Mouse (Mus musculus): ENCODE measurements around the gene Grn.
"Not testable (repeated sequence)": the region's sequence is repeated elsewhere in the genome, so short reads cannot be mapped to it uniquely, and the experiment has no call there.

Grn gene

DNA sequence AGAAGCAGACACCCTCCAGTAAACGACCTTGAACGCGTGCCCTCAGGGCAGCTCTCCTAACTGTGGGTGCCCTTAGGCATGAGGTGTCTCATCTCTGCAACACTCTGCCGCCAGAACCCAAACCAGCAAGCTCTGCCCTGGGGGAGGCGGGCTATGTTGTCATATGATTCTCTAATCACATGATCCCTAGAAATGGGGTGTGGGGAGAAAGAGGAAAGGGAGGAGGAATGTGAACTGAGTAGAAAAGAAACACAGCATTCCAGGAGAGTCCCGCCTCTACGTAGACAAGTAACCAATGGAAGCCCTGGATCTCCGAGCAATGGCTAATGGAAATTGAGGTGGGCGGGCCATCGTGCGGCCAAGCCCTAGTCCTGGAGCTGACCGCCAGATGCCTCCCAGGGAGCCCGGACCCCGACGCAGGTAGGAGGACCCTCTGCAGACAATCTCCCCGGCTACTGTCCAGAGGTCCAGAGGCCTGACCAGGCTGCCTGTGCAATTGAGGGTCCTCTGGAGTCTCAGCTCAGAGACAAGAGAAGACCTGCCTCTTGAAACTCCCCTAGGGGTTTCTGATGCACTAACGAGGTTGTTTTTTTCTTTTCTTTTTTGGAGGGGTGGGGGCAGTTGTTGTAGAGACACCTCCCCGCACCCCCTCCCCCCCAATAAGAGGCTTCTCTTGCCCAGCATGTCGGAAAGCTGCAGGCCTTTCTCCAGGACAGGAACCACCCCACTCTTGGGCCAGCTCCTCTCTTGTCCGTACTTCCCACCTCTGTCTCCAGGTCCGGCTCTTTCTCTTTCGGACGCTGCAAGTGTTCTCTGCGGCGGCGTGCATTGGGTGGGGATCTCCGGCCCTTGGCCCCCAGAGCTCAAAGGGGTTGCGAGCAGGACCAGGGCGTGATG, at the start of gene Grn:
Gene Grn (plus strand): TSS at position 195 of the 897 bp plus-strand sequence.
- DNase-seq (ENCODE audit: low spot score in 2 of 2), result peak; percentile 79 to 86

DNA sequence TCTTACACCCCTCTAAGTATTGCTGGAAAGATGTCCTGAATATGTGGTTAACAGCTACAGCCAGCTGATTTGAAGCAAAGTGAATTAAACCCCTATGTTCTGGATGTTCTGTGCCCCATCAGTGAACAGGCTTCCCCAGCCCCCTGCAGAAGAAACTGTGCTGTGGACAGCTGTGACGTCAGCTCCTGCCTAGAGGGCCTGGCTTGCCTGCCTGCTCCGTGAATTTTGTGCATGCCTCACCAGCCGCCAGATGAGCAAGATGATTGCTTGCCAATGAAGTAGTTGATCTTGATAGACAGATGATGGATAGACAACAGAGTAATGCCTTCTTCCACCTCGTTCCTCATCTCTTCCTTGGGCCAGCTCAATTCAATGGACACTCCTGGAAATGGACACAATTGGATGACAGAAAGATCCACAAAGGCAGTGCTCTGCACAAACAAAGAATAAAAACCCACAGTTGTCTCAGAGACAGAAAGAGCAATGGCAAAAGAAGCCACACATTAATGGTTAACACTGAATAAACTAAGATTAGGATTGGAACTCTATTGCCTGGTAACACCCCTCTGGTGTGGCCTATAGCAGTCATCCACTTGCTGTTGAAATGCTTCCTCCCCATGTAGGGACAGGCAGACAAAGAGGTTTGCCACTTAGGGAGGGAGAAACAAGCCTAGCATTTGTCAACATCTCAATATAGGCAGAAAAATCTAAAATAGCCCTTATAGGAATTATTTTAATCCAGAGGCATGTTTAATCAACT, 48.6 kb upstream of the Grn start:
- DNase-seq (ENCODE audit: low spot score in 2 of 2), result no peak

DNA sequence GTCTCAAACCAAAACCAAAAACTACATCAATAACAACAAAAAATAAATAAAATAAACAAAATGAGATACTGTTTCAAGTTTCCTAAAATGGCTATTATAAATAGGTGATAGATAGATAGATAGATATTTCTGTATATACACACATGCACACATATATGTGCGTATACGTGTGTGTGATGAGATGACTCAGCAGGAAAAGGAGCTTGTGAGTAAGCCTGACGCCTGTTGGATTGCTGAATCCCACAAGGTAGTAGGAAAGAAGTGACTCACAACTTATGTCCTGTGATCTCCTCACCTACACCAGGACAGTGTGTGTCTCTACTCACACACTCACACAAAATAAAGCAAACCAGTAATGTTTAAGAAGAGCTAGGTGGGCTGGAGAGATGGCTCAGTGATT, 47.3 kb upstream of the Grn start:
- no peak for DNase-seq (ENCODE audit: low spot score in 2 of 2)

DNA sequence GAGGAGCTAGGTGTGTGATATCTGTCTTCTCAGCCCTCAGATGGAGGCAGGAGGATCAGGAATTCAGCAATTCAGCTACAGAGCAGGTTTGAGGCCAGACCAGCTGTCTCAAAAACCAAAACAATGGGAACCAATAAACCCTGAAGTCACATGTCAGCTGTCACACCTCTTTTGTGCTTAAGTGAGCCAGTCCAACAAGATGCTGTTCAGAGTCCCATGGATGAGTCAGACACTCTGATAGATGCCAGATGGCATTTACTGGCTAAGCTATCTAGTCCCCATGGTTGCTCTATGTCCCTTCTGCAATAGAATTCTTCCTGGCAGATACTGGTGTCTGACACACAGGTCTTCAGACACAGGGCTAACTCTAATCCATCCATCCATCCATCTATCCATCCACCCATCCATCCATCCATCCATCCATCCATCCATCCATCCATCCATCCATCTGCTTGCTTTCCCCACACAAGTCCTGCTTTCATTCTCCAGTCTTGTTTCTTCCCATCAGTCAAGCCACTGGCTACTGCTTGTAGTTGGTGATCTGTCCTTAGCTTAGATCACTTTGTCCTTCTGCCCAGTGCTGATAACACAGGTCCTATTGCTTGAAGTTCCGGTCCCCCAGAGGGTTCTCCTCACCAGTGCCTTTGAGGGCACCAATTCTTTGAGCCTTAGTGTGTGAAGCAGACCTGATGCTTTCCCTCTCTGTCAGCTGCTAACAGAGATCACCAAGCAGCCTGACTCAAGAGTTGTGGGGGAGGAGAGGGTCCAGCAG, 46.6 kb upstream of the Grn start:
- DNase-seq (ENCODE audit: low spot score in 2 of 2), result no peak

DNA sequence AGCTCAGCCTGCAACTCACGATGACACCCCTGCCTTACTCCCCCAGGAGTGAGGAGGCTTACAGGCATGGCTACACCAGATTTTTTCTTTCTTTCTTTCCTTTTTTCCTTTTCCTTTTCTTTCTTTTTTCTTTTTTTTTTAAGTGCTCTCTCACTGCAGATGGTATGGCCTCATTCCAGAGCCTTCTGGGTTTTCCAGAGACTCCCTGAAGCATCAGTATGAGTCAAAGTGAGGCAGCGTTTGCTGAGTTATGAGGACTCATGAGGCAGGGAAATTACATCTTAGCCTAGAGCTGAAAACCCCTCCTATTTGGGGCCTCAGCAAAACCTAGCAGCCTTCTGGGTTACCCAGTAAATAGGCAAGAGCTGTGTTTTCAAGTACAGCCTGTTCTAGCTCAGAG, 45.7 kb upstream of the Grn start:
- DNase-seq (ENCODE audit: low spot score in 2 of 2), result no peak

DNA sequence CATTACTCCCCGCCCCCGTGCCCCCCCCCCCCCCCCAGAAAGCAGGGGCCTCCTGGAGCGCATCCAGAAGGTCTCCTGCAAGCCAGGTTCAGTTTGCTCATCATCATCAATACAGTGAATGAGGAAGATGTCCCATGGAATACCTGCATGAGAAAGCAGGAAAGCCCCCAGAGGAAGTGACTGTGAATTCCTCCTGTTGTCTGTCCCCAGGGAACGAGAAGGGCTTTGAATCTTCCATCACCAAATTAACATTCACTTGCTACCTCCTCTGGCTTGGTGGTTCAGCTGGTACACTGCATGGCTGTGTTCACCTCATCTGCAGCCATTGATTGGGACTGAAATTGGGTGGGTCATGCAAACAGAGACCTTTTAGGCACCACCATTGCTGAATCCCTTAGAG, 45.0 kb upstream of the Grn start:
- no peak for DNase-seq (ENCODE audit: low spot score in 2 of 2)

DNA sequence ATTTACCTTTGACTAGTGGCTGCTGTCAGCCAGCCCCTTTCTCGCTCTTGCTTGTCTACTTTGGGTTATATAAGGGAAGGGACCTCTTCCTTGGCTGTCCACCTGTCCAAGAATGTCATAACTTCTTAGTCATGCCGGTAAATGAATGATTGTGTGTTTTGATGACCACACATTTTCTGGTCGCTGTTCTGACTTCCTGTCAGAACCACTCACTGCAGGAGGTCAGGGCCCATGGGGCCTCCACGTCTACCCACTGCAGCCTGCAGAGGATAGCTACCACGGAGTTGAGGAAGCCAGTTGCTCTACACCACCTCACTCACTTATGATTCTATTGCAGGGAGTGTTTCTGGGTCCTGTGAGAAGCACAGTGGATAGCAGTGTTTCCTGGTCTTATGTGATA, 44.0 kb upstream of the Grn start:
- DNase-seq (ENCODE audit: low spot score in 2 of 2), result no peak

DNA sequence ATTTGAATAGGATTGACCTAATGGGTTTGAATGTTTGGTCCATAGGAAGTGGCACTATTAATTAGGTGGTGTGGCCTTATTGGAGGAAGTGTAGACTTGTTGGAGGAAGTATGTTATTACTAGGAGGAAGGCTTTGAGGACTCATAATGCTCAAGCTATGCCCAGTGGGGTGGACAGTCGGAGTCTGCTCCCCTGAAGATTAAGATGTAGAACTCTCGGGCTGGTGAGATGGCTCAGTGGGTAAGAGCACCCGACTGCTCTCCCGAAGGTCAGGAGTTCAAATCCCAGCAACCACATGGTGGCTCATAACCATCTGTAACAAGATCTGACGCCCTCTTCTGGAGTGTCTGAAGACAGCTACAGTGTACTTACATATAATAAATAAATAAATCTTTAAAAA, 40.7 kb upstream of the Grn start:
- DNase-seq (ENCODE audit: low spot score in 2 of 2), result not testable (repeated sequence)

DNA sequence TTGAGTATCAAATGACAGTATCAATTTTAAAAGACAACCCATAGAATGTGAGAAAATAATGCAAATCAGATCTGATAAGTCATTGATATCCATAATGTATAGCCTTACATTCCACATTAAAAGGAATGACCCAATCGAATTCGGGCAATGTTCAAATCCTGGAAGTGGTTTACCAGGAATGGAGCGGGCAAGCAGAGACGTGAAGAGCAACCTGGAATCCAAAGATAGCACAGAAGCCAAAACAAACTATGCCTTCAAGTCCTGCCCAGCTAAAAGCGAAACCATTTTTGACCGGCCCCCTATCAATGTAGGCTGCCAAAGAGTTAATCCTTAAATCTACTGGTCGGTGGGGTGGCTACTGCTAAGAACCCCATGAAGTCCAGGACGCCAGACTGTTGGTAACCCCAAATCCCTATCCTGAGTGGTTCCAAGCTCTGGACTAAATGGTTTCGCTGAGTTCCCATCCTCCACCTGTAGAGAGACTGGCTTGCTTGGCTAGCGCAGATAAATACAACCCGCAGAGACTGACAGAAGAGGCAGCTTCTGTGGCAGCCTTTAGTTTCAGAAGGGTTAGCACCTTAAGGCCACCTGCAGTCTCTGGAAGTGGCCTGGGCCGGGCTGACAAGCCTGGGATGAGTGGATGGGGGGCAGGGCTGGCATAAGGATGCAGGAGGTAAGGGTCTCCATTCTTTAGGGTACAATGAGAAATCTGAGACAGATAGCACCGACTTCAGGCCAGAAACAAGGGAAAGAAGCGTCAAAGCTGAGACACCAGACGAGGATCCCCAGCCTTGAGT, 37.5 kb upstream of the Grn start:
- DNase-seq (ENCODE audit: low spot score in 2 of 2), result no peak

DNA sequence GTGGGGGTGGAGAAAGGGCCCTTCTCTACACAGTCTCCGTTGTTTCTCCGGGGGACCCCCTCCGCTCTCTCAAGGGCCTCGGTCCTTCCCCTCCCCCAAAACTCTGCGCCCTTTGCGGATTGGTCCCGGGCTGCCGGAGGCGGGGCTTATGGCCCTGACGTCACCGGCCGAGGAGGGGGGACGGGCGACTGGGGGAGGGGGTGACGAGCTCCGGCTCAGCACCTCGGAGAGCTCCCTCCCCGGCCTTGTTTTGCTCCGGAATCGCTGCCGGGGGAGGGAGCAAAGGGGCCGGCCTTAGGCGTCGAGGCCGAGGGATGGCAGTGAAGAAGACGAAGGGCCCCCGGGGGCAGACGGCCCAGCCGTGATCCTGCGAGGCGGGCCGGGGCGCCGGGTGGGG, 36.9 kb upstream of the Grn start, which contains the start of gene Rundc3a:
Gene Rundc3a (plus strand): TSS at position 166 of the 397 bp plus-strand sequence.
- DNase-seq (ENCODE audit: low spot score in 2 of 2), result peak; percentile 53 to 63

DNA sequence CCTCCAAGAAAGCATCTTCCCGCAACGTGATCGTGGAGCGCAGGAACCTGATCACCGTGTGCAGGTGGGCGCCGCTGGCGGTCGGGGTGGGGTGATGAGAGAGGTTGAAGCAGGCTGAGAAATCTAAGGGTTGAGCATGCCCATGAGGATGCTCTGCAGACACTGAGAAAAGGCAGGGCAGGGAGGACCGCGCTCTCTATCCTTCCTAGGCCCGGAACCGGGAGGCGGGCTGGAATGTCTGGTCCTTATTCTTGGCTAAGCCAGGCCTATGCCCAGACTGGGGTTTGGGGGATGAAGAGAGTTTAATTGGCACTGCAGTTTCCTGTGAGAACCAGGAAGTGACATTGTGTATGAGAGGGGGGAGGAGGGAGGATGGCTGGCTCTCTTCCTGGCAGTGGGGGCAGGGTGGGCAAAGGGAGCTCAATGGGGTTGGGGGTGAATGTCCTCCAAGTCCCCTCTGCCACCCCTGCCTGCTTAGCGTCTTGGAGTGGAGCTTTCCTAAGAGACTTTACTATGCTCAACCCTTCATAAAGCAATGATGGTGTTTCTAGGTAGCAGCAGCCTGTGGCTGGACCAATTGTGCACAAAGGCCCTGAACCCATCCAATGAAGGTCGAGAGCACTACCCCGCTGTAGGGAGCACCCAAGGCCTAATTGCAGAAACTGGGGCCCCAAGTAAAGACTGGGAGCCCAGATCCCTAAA, 36.2 kb upstream of the Grn start:
- DNase-seq (ENCODE audit: low spot score in 2 of 2), result no peak

DNA sequence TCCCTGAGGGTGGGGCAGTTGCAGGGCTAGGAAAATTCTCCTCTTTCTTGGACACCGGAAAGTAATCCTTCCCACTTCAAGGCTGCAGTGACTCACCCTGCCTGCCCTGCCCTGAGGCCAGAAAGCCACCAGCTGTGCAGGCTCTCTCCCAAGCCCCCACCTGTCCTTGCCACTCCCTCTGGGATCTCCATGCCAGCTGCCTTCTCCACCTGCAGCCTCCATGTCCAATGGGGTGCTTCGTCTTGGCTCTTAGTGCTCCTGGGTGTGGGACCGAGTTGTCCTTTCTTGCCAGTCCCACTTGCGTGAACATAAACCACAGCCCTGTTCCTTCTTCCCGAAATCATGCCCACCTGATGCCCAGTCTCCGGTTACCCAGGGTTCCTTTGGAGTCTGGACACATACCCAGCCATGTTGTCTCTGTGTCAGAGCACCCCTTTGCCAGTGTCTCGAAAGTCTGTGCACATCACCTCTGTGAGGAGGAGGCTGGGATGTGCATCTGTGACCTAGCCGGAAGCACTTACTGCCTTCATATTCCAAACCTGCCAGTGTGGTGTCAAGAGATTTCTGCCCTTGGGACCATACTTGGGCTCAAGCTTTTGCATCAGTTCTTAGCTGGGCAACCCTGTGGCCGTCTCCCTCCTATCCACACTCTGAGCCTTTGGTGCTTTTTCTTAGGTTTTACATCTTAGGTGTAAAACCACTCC, 35.5 kb upstream of the Grn start:
- DNase-seq (ENCODE audit: low spot score in 2 of 2), result no peak

DNA sequence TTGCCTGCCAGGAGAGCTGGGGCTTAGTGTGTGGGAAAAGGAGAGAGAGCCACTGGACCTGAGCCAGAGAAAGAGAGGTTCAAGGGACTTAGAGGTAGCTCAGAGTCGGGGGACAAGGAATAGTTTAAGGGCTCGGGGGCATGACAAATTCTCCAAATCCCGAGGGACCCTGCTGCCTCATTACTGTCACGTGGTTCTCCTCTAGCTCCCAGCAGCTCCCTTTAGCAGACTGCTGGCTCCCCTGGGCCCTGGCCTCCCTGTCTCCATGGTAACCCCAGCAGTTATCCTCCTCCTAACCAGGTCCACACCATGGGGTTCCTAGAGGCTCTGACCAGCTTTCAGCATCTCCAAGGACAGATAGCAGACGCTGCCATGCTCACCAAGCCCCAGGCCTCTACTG, 34.9 kb upstream of the Grn start:
- no peak for DNase-seq (ENCODE audit: low spot score in 2 of 2)

DNA sequence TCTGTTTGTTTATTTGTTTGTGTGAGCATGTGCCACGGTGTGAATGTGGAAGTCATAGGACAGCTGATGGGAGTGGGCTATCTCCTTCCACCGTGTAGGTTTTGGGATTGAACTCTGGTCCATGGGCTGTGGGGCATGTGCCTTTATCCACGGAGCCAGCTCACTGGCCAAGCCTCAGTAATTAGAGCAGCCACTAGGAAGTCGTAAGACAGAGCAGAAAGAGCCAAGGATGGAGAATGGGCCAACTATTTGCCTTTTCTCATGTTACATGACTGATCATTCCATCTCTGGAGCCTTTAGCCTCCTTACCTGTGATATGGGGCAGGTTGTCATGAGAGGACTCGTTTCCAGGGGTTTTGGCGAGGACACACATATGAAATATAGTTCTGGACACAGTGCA, 33.9 kb upstream of the Grn start:
- DNase-seq (ENCODE audit: low spot score in 2 of 2), result no peak

DNA sequence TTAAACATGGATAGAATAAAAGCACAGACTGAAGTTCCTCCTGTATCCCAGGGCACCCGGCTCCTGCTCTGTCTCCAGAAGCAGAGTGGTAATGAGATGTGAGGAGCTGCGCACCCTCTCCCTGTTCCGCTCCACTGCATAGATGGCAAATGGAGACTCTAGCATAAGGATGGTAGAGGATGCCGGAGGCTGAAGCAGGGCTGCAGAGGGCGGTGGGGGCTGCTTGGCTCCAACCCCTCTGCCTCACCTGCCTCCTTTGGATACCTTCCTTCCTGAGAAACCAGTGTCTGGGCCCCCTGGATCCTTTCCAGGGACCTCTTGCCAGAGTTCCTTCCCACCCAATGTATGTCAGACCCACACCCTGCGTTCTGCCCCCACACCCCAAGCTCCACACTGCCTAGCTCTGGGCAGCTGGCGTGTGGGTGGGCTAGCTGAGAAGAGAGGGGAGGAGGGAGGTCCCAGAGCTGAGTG, 33.4 kb upstream of the Grn start:
- DNase-seq (ENCODE audit: low spot score in 2 of 2), result no peak

DNA sequence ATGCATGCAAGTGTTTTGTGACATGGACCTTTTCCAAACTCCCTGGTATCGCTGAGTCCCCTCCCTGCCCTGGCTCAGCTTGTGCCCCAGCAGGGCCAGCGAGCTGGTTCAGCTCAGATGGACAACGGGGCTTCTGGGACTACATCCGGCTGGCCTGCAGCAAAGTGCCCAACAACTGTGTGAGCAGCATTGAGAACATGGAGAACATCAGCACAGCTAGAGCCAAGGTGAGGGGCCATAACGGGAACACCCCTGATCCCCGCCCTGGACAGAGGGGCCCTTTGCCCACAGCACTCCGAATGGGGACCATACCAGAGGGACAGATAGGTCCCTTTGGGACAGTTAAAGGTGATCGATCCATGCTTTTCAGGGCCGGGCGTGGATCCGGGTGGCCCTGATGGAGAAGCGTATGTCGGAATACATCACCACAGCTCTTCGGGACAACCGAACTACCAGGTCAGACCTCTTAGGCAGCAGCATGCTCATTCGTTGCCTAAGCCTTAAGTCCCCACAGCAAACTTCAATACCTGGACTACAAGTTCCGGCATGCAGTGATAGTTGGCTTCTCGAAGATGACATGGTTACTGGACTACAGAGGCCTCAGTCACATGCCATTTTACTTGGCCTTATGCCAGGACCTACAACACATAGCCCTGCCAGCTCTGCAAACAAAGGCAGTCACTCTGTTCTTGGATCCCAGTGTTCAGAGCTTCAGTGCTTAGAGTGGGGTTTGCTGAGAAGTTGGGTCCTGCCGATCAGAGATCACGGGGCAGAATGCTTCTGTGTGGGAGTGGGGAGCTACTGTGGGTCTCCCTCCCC, 31.9 kb upstream of the Grn start:
- DNase-seq (ENCODE audit: low spot score in 2 of 2), result no peak

DNA sequence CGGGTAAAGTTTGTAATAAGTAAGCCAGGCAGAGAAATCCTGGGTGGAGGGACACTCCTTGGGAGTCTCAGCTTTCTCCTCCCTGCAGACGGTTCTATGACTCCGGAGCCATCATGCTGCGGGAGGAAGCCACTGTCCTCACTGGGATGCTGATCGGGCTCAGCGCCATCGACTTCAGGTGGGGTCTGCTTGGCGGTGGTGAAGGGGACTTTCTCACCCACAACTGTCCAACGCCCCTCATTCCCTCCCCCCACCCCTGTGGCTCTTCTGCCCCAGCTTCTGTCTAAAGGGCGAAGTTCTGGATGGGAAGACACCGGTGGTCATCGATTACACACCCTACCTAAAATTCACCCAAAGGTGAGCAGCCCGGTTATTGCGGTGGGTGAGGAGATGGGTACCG, 31.0 kb upstream of the Grn start:
- DNase-seq (ENCODE audit: low spot score in 2 of 2), result no peak

DNA sequence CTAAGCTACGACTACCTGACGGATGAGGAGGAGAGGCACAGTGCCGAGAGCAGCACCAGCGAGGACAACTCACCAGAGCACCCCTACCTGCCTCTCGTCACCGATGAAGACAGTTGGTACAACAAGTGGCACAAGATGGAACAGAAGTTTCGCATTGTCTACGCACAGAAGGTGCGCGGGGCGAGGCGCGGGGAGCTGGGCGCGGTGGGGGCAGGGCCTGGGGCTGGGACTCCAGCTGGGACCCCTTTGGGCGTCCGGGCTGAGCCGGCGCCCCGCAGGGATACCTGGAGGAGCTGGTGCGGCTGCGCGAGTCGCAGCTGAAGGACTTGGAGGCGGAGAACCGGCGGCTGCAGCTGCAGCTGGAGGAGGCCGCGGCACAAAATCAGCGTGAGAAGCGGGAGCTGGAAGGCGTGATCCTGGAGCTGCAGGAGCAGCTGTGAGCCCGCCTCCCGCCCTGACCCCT, 30.5 kb upstream of the Grn start:
- DNase-seq (ENCODE audit: low spot score in 2 of 2), result no peak

DNA sequence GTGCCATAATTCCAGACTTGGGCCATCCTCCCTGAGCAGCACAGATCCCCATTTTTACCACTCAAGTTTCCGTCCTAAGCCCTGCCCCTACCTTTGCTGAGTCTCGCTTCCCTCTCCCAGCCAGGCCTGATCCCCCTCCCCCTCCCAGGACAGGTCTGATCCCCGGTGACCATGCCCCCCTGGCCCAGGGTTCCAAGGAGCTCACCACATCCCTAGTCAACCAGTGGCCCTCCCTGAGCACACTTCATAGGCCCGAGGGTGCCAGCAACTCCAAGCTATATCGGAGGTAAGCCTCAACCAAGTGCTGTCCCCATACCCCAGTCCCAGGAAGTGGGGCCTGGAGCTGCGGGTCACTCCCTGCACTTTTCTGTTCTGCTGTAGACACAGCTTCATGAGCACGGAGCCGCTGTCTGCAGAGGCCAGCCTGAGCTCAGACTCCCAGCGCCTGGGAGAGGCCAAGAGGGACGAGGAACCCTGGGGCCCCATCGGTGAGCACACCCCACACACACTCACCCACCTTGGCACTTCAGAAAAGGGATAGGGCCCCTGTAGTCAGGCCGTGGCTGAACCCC, 29.5 kb upstream of the Grn start:
- DNase-seq (ENCODE audit: low spot score in 2 of 2), result no peak

Data from spleen, postnatal 36 days (tissue).